Mouse (Mus musculus): ENCODE measurements around the gene Agfg2. TPM values are rescaled to one million over a fixed set of nuclear protein-coding genes. Genes with fewer than 3 reads are reported as not detected.
A peak's percentile ranks its signal among the peaks of the same experiment; 100 is the strongest.
"Not testable (repeated sequence)": the region's sequence is repeated elsewhere in the genome, so short reads cannot be mapped to it uniquely, and the experiment has no call there.

The Agfg2 gene
- polyA plus RNA-seq, 3 experiments from 2014 or later, result 16.1 to 21.7 (median 16.4) TPM

GRCm38 (mm10) chr5:137645091-137645651, 39.4 kb downstream of the Agfg2 start:
- ATAC-seq, result peak; percentile 51

GRCm38 (mm10) chr5:137644484-137644883, 40.0 kb downstream of the Agfg2 start:
- ATAC-seq, result no peak

GRCm38 (mm10) chr5:137642886-137643285, 41.6 kb downstream of the Agfg2 start:
- ATAC-seq, result no peak

GRCm38 (mm10) chr5:137641054-137641453, 43.5 kb downstream of the Agfg2 start, which contains the start of gene Sap25:
Gene Sap25 (plus strand): TSS chr5:137641334.
- ATAC-seq, result no peak

- no peak for ATAC-seq
Measured at GRCm38 (mm10) chr5:137639472-137639871, 45.1 kb downstream of the Agfg2 start.

DNA sequence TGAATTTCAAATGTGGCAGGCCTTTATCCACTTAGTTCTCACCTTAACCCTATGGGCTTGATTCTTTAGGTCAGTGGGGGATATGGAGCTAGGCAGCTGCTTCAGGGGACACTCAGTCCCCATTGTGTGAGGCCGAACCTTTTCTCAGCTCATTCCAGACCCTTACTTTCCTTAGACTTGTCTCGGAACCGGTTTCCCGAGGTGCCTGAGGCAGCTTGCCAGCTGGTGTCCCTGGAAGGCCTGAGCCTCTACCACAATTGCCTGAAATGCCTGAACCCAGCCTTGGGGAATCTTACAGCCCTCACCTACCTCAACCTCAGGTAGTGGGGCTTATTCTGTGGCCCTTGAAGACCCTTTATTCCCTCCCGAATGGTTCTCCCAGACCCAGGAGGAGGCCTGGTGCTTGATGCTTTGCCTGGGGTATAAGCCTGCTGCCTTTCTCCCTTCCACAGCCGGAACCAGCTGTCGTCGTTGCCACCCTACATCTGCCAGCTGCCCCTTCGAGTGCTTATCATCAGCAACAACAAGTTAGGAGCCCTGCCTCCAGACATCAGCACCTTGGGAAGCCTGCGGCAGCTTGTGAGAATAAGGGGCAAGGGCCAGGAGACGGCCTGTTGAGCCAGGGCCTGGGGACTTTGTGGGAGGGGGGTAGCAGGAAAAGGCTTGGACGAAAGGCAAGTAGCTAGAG, 51.0 kb downstream of the Agfg2 start:
- ATAC-seq, result no peak

GRCm38 (mm10) chr5:137631591-137631990, 52.9 kb downstream of the Agfg2 start:
- ATAC-seq, result no peak

- peak; percentile 56 for ATAC-seq
Measured at GRCm38 (mm10) chr5:137631171-137631570, 53.4 kb downstream of the Agfg2 start.

- ATAC-seq, result no peak
Measured at GRCm38 (mm10) chr5:137630602-137631001, 53.9 kb downstream of the Agfg2 start.

DNA sequence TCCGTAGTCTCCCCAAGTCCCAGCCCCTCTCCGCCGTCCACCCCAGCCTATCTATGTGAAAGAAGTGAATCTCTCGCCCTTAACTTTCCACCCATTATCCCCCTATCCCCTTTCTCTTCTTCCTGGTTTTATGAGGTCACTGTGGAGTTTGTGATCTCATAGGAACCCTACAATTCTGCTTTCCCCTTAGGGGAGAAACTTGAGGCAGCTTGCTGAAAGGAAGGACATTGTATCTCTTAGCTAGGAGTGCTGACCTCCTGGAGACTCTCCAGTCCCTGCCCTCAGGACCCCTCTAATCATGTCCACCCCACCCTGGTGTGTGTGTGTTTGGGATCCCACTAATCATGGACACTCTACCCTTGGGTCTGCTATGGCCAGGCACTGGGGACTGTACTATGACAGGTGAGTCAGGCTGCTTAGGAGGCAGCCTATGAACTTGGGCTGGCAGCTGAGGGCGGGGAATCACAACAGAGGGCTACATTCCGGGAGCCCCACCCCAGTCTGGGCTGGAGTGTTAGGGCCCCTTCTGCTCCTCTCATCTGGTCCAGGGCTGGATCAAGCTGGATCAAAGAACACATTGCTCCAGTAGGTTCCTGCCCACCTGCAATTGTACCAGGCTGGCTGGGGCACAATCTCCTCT, 54.5 kb downstream of the Agfg2 start:
- no peak for ATAC-seq

GRCm38 (mm10) chr5:137629306-137629721, 55.2 kb downstream of the Agfg2 start:
- ATAC-seq, result no peak

GRCm38 (mm10) chr5:137628498-137629305, 55.8 kb downstream of the Agfg2 start, which contains the start of the genes Fbxo24, Lrch4 and Gm20605:
Gene Fbxo24 (minus strand): TSS chr5:137629002.
Gene Lrch4 (plus strand): TSS chr5:137629121.
Gene Gm20605 (plus strand): TSS chr5:137629175.
- ATAC-seq, result peak; percentile 84

DNA sequence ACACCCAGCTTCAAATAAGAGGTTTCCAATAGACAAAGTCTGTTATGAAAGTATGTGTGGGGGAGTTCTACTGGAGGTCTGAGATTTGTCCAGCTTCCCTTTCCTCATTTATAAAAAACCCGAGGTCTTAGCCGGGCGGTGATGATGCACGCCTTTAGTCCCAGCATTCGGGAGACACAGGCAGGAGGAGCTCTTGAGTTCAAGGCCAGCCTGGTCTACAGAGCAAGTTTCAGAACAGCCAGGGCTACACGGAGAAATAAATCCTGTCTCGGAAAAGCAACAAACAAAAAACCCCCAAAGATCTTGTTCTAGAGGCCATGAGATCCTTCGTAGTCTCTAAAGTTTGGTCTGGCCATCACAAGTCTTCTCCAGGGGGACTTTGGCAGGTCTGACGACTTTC, 56.5 kb downstream of the Agfg2 start:
- ATAC-seq, result no peak

GRCm38 (mm10) chr5:137623937-137624530, 60.5 kb downstream of the Agfg2 start:
- no peak for ATAC-seq

DNA sequence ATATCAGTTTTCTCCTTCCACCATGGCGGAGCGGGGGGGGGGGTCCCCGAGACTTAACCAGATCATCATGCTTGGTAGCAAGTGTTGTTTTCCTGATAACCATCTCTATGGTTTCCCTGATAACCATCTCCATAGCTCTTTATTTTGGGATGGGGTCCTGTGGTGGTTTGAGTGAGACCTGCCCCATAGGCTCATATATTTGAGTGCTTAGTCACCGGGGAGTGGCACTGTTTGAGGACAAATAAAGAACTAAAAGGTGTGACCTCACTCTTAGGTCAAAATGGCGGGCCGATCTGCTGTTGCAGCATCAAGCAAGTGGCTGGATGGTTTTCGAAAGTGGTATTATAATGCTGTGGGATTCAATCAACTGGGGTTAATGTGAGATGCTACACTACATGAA, 69.2 kb downstream of the Agfg2 start:
- ATAC-seq, result no peak

DNA sequence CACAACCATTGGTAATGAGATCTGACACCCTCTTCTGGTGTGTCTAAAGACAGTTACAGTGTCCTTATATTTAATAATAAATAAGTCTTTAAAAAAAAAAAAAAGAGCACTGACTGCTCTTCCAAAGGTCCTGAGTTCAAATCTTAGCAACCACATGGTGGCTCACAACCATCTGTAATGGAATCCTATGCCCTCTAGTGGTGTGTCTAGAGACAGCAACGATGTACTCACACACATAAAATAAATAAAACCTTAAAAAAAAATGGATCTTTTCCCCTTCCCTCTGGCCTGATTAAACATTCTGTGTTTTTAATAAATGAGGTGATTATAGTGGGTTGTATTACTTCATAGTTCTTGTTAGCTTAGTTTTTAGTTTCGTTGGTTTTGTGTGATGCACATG, 69.6 kb downstream of the Agfg2 start:
- not testable (repeated sequence) for ATAC-seq

- no peak for ATAC-seq
Measured at GRCm38 (mm10) chr5:137613550-137613949, 71.0 kb downstream of the Agfg2 start, which contains the start of gene Pcolce. Gene Pcolce (minus strand): TSS chr5:137613784.

DNA sequence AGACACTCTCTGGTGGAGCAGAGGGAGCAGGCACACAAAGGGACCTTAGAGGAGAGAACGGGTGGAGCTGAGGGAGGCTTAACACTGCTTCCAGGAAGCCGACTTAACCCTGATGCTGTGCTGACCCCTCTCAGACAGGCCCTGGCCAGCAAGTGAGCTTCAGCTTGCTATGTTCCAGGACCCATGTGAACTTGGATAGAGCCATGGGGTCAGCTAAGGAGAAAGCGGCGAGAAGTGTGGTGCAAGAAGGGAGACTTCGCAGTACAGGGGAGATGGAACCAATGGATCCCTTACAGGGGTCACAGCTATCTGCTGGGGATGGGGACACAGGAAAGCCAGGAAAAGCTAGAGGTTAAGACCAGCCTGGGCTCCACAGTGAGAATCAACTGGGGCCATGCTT, 71.5 kb downstream of the Agfg2 start:
- ATAC-seq, result no peak

DNA sequence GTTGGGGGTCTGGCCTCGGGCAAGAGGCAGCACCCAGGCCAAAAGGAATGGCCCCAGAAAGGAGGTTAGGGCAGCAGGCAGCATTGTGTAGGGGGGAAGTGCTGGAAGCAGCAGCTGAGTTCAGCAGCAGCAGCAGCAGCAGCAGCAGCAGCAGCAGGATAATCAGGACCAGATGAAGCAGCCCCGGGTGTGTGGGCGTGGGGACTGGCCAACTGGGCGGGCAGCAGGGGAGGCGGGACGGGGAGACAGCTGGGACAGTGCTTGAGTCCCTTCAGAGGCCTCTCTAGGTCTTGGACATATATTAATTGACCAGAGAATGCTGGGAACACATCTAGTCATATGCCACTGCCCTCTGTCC, 73.3 kb downstream of the Agfg2 start:
- no peak for ATAC-seq

DNA sequence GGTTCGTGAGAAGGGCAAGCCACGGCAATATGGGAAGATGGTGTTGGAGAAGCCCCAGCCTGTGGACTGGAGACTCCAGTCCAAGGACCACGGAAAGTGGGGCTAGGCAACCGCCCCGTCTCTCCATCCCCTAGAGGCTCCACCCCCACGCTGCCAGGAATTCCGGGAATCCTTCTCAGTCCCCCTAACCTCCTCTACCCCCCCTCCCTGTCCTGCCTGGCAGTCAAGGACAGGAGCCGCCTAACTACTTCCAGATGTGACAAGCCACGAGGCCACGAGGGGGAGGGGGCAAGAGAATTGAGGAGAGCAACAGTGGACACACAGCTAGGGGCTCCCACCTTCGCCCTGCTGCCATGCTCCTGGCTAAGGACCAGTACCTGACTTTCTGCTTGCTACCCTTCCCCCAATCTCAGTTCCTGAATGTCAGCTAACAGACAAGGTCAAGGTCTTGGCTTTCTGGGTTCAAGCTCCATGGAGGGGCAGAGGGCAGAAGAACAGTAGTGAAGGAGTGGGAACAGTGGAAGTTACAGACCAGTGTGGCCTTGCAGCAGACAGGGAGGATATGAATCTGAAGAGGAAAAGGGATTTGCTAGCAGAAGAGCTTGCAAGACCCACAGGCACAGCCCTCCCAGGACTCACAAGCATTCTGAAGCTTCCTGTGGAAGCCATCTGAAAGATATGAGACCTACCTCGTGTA, 73.8 kb downstream of the Agfg2 start:
- ATAC-seq, result no peak

DNA sequence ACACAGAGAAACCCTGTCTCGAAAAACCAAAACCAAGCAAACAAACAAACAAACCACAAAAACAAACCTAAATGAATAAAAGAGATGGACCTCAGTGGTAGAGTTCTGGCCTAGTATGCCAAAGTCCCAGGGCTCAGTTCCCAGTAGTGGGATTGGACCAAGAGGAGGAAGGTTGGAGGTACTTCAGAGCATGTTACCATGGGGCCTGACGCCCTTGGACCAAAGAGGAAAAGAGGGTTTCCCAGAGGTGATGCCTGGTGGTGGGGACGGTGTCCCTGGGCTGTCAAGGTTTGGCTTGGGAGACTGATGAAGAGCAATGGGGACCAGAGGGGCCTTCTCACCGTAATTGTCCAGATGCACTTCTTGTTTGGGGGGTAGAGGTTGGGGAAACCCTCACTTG, 74.5 kb downstream of the Agfg2 start:
- ATAC-seq, result no peak

DNA sequence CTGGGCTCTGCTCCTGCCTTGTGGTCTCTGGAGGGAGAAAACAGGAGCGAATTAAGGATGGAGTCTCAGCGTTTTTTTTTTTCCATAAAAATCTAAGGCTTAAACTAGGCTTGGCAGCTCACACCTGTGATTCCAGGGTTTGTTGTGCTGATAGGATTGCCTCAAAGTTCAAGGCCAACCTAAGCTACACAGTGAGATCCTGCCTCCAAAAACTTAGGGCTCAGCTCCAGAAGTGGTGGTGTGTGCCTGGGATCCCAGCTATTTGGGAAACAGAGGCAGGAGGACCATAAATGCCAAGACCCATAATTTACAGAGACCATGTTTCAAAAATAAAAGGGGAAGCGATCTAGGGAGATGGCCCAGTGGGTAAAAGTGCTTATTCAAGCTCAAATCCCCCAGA, 75.2 kb downstream of the Agfg2 start:
- ATAC-seq, result no peak
